Mouse (Mus musculus): ENCODE results near the gene Msl1.

Gene Msl1

GRCm38 (mm10) chr11:98764746-98765145, 30.6 kb upstream of the Msl1 start:
- peak in 1 of 2 experiments; percentile 55 for DNase-seq

GRCm38 (mm10) chr11:98765421-98766309, 29.7 kb upstream of the Msl1 start:
- peak in 1 of 2 experiments; percentile 29 for DNase-seq

GRCm38 (mm10) chr11:98766346-98766745, 29.0 kb upstream of the Msl1 start:
- no peak for DNase-seq

- DNase-seq, result no peak
These were observed 28.5 kb upstream of the Msl1 start for GRCm38 (mm10) chr11:98766816-98767215.

- DNase-seq, result peak in 1 of 2 experiments; percentile 48
These were observed 28.0 kb upstream of the Msl1 start for GRCm38 (mm10) chr11:98767276-98767675.

GRCm38 (mm10) chr11:98767713-98768112, 27.6 kb upstream of the Msl1 start:
- DNase-seq, result no peak

- no peak for DNase-seq
These were observed 26.9 kb upstream of the Msl1 start for GRCm38 (mm10) chr11:98768127-98769006.

- DNase-seq, result no peak
These were observed 26.0 kb upstream of the Msl1 start for GRCm38 (mm10) chr11:98769007-98769954.

- peak in 1 of 2 experiments; percentile 32 for DNase-seq
These were observed 25.0 kb upstream of the Msl1 start for GRCm38 (mm10) chr11:98770096-98770975.

- no peak for DNase-seq
These were observed 24.2 kb upstream of the Msl1 start for GRCm38 (mm10) chr11:98771131-98771530.

- peak in 1 of 2 experiments; percentile 29 for DNase-seq
These were observed 23.3 kb upstream of the Msl1 start for GRCm38 (mm10) chr11:98771844-98772525.

GRCm38 (mm10) chr11:98772667-98773171, 22.6 kb upstream of the Msl1 start:
- DNase-seq, result peak; percentile 81 to 91

GRCm38 (mm10) chr11:98773635-98774295, 21.6 kb upstream of the Msl1 start:
- DNase-seq, result peak; percentile 100

- no peak for DNase-seq
These were observed 20.6 kb upstream of the Msl1 start, which contains the start of gene Nr1d1 for GRCm38 (mm10) chr11:98774582-98775347. Nr1d1 (minus strand) TSS chr11:98775333.

- peak; percentile 100 for DNase-seq
These were observed 19.8 kb upstream of the Msl1 start for GRCm38 (mm10) chr11:98775348-98776051.

GRCm38 (mm10) chr11:98776052-98776764, 19.1 kb upstream of the Msl1 start:
- DNase-seq, result no peak

GRCm38 (mm10) chr11:98776843-98777590, 18.3 kb upstream of the Msl1 start:
- DNase-seq, result peak; percentile 85 to 87
